Mouse (Mus musculus) NIH3T3 (cell line): Measurements from ENCODE around the gene Olfr237-ps1.
"Not testable (repeated sequence)": the region's sequence is repeated elsewhere in the genome, so short reads cannot be mapped to it uniquely, and the experiment has no call there.

Source experiments
- DNase-seq: peaks from one replicate; pipeline ENCODE4 v3.0.0-alpha.2; 2012; ENCODE audit warnings: low read depth

Gene Olfr237-ps1

GRCm38 (mm10) chr6:43146267-43146666, at the start of gene Olfr237-ps1:
TSS of gene Olfr237-ps1 (plus strand) at chr6:43146567.
- not testable (repeated sequence) for DNase-seq

- not testable (repeated sequence) for DNase-seq
Measured at GRCm38 (mm10) chr6:43106069-43106468, 40.3 kb upstream of the Olfr237-ps1 start, which contains the start of gene Olfr441. TSS of gene Olfr441 (plus strand) at chr6:43106369.

GRCm38 (mm10) chr6:43159502-43159901, 13.1 kb downstream of the Olfr237-ps1 start:
- no peak for DNase-seq

- DNase-seq: no peak
Measured at GRCm38 (mm10) chr6:43162982-43163381, 16.6 kb downstream of the Olfr237-ps1 start, which contains the start of gene Olfr437. TSS of gene Olfr437 (plus strand) at chr6:43163282.

- DNase-seq: no peak
Measured at GRCm38 (mm10) chr6:43167246-43167645, 20.9 kb downstream of the Olfr237-ps1 start.

GRCm38 (mm10) chr6:43171840-43172239, 25.5 kb downstream of the Olfr237-ps1 start, which contains the start of gene Olfr13:
TSS of gene Olfr13 (plus strand) at chr6:43172140.
- no peak for DNase-seq

- DNase-seq: no peak
Measured at GRCm38 (mm10) chr6:43178129-43178528, 31.8 kb downstream of the Olfr237-ps1 start.

GRCm38 (mm10) chr6:43178584-43179501, 32.5 kb downstream of the Olfr237-ps1 start:
- DNase-seq: no peak

- DNase-seq: no peak
Measured at GRCm38 (mm10) chr6:43190986-43191385, 44.6 kb downstream of the Olfr237-ps1 start.

- DNase-seq: no peak
Measured at GRCm38 (mm10) chr6:43196781-43197180, 50.4 kb downstream of the Olfr237-ps1 start, which contains the start of gene Olfr435. TSS of gene Olfr435 (plus strand) at chr6:43197146.

- no peak for DNase-seq
Measured at GRCm38 (mm10) chr6:43198094-43198493, 51.7 kb downstream of the Olfr237-ps1 start.

- DNase-seq: no peak
Measured at GRCm38 (mm10) chr6:43202786-43203185, 56.4 kb downstream of the Olfr237-ps1 start.

- no peak for DNase-seq
Measured at GRCm38 (mm10) chr6:43205355-43205754, 59.0 kb downstream of the Olfr237-ps1 start.
